Mouse (Mus musculus): ENCODE results near the gene Tiam1.

Tiam1 gene

GRCm38 (mm10) chr16:89993991-89994825, 149.4 kb downstream of the Tiam1 start:
- peak; percentile 91 for DNase-seq (ENCODE audit: low read depth)

- DNase-seq (ENCODE audit: low read depth), result peak; percentile 86
Observed at GRCm38 (mm10) chr16:89993506-89993905, 150.1 kb downstream of the Tiam1 start.

- DNase-seq (ENCODE audit: low read depth), result no peak
Observed at GRCm38 (mm10) chr16:89991701-89992152, 151.8 kb downstream of the Tiam1 start.

GRCm38 (mm10) chr16:89990288-89990955, 153.1 kb downstream of the Tiam1 start:
- DNase-seq (ENCODE audit: low read depth), result no peak

GRCm38 (mm10) chr16:89989816-89990215, 153.8 kb downstream of the Tiam1 start:
- DNase-seq (ENCODE audit: low read depth), result no peak

- DNase-seq (ENCODE audit: low read depth), result no peak
Observed at GRCm38 (mm10) chr16:89986672-89987362, 156.8 kb downstream of the Tiam1 start.

- DNase-seq (ENCODE audit: low read depth), result peak; percentile 100
Observed at GRCm38 (mm10) chr16:89985702-89986481, 157.7 kb downstream of the Tiam1 start.

GRCm38 (mm10) chr16:89980075-89980744, 163.4 kb downstream of the Tiam1 start:
- DNase-seq (ENCODE audit: low read depth), result peak; percentile 82

- DNase-seq (ENCODE audit: low read depth), result no peak
Observed at GRCm38 (mm10) chr16:89975441-89975840, 168.1 kb downstream of the Tiam1 start.

- peak; percentile 78 for DNase-seq (ENCODE audit: low read depth)
Observed at GRCm38 (mm10) chr16:89973814-89974712, 169.5 kb downstream of the Tiam1 start.

GRCm38 (mm10) chr16:89972854-89973487, 170.6 kb downstream of the Tiam1 start:
- peak; percentile 99 for DNase-seq (ENCODE audit: low read depth)

GRCm38 (mm10) chr16:89972018-89972417, 171.6 kb downstream of the Tiam1 start:
- no peak for DNase-seq (ENCODE audit: low read depth)

- DNase-seq (ENCODE audit: low read depth), result no peak
Observed at GRCm38 (mm10) chr16:89968058-89968457, 175.5 kb downstream of the Tiam1 start.

- DNase-seq (ENCODE audit: low read depth), result no peak
Observed at GRCm38 (mm10) chr16:89962876-89963275, 180.7 kb downstream of the Tiam1 start.

GRCm38 (mm10) chr16:89960904-89961303, 182.7 kb downstream of the Tiam1 start:
- DNase-seq (ENCODE audit: low read depth), result no peak

GRCm38 (mm10) chr16:89960186-89960878, 183.2 kb downstream of the Tiam1 start:
- no peak for DNase-seq (ENCODE audit: low read depth)

GRCm38 (mm10) chr16:89958982-89959381, 184.6 kb downstream of the Tiam1 start:
- no peak for DNase-seq (ENCODE audit: low read depth)

GRCm38 (mm10) chr16:89958030-89958429, 185.5 kb downstream of the Tiam1 start:
- DNase-seq (ENCODE audit: low read depth), result no peak

- no peak for DNase-seq (ENCODE audit: low read depth)
Observed at GRCm38 (mm10) chr16:89954525-89954924, 189.0 kb downstream of the Tiam1 start.
